Mouse (Mus musculus) olfactory bulb, adult 2 months (tissue): ENCODE measurements around the gene Snx5. TPM values are rescaled to one million over a fixed set of nuclear protein-coding genes. Genes with fewer than 3 reads are reported as not detected.

Experiments used
- H3K27ac ChIP-seq: fragments of 200-500 bp; 2 replicates; pipeline ENCODE4 v1.5.1; 2012; ENCODE audit warnings: low read depth, low read length; ENCODE audit not compliant: insufficient read depth
- H3K4me1 ChIP-seq: fragments of 200-500 bp; 2 replicates; pipeline ENCODE4 v1.6.1; 2012; ENCODE audit warnings: low read length; ENCODE audit not compliant: control insufficient read depth, insufficient read depth
- H3K4me3 ChIP-seq: fragments of 200-500 bp; 2 replicates; pipeline ENCODE4 v1.5.1; 2012; ENCODE audit warnings: mild to moderate bottlenecking, low read depth, low read length, moderate library complexity; ENCODE audit not compliant: insufficient read depth
- CTCF ChIP-seq: fragments of 200-500 bp; IDR thresholded peaks from 2 replicates; pipeline ENCODE4 v1.5.1; 2012; ENCODE audit warnings: low read depth, mild to moderate bottlenecking, low read length, moderate library complexity; ENCODE audit not compliant: insufficient read depth
- POLR2A ChIP-seq: fragments of 200-500 bp; IDR thresholded peaks from 2 replicates; pipeline ENCODE4 v1.6.1; 2012; ENCODE audit warnings: mild to moderate bottlenecking, low read depth, low read length, moderate library complexity; ENCODE audit not compliant: insufficient read depth
- WGBS: fragments of 180-500 bp; shearing (Covaris S2); methylation state at CpG from one replicate; pipeline ENCODE4 v1.1.7; 2018; 5-methylcytosine and 5-hydroxymethylcytosine counted together
- polyA plus RNA-seq: library from polyadenylated mRNA; stranded (reverse); fragments of >200 nt; gene quantifications from 2 replicates; pipeline ENCODE4 v1.2.4, GENCODE M21; 2012; ENCODE audit warnings: low replicate concordance; ENCODE audit not compliant: missing spikeins, insufficient read depth, insufficient read length

Snx5 gene
- polyA plus RNA-seq, 1 experiment = not detected

DNA sequence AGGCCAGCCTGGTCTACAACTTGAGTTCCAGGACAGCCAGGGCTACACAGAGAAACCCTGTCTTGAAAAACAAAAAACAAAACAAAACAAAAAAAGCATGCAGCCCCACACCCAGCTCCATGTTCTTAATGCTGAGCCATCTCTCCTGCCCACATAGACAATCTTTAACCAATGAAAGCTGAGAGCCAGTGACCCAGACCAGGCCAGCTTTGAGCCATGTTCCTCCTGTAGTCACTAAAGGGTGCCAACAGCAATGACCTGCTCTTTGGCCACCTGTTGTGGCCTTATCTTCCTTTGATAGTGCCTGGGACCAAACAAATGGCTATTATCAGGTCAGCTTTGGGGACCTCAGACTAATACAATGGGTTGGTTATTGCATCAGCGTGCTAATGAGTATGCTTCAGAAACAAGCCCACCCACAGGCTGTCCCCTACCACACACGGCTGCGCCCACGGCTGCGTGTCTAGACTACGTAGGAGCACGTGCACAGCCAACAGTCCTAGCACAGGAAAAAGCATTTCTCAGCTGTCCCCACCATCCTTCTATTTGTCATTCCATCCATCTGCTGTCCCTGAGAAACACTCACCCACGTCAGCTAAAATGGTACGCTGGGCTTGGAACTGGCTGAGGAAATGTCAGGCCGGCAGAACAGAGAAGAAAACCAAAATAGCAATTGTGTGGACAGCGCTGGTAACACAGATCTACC lies 21.0 kb upstream of the Snx5 start:
- 83% methylated on average over 11 of the region's 11 CpGs for WGBS
- no peaks in the 10 kb centered on the region for H3K4me1 ChIP-seq
- no peak overlapping the region for H3K27ac ChIP-seq
- no peak overlapping the region for H3K4me3 ChIP-seq
- TF ChIP-seq CTCF (no peak), POLR2A (no peak)

DNA sequence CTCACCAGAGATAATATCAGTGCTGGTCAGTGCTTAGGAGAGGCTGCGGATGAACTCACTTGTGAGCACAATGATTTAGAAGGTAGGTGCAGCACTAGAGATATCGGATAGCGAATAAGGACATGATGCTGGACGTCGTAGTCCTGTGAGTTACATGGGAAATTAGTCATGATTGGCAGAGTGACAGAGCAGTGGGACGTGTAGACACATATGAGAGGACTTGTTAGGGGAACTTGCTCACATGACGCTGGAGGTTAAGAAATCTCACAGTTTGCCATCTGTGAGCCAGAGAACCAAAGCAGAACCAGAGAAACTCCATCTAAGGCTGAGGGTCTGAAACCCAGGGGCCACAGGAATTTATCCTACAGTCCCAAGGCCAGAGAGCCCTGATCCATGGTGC lies 19.6 kb upstream of the Snx5 start:
- TF ChIP-seq CTCF = no peak
- no peak for TF ChIP-seq POLR2A
- no peak overlapping the region for H3K27ac ChIP-seq
- H3K4me3 ChIP-seq = no peak overlapping the region
- 92% methylated on average over 7 of the region's 7 CpGs for WGBS
- H3K4me1 ChIP-seq = no peaks in the 10 kb centered on the region

GRCm38 (mm10) chr2:144281417-144281816 lies 10.7 kb upstream of the Snx5 start:
- H3K27ac ChIP-seq = no peak overlapping the region
- no peak overlapping the region for H3K4me3 ChIP-seq
- no peak for TF ChIP-seq POLR2A
- TF ChIP-seq CTCF = no peak
- no peaks in the 10 kb centered on the region for H3K4me1 ChIP-seq
- 86% methylated on average over 3 of the region's 3 CpGs for WGBS

- H3K4me1 ChIP-seq = no peaks in the 10 kb centered on the region
- no peak overlapping the region for H3K4me3 ChIP-seq
- TF ChIP-seq POLR2A (no peak), CTCF (no peak)
- WGBS = 76% methylated on average over 3 of the region's 3 CpGs
- no peak overlapping the region for H3K27ac ChIP-seq
Observed at GRCm38 (mm10) chr2:144280568-144280967, 9.9 kb upstream of the Snx5 start.

GRCm38 (mm10) chr2:144279742-144280141 lies 9.0 kb upstream of the Snx5 start:
- TF ChIP-seq CTCF (no peak), POLR2A (no peak)
- no peaks in the 10 kb centered on the region for H3K4me1 ChIP-seq
- H3K27ac ChIP-seq = no peak overlapping the region
- WGBS = 74% methylated on average over 5 of the region's 5 CpGs
- no peak overlapping the region for H3K4me3 ChIP-seq

GRCm38 (mm10) chr2:144276885-144277284 lies 6.2 kb upstream of the Snx5 start:
- TF ChIP-seq POLR2A = no peak
- no peak for TF ChIP-seq CTCF
- no peak overlapping the region for H3K4me3 ChIP-seq
- H3K4me1 ChIP-seq = no peaks in the 10 kb centered on the region
- WGBS = 99% methylated on average over 3 of the region's 3 CpGs
- H3K27ac ChIP-seq = no peak overlapping the region

GRCm38 (mm10) chr2:144274741-144275140 lies 4.0 kb upstream of the Snx5 start:
- no peak overlapping the region for H3K4me3 ChIP-seq
- TF ChIP-seq CTCF (no peak), POLR2A (no peak)
- 0 out of 2 replicates have a peak, but pooled peaks cover 3% of the 10 kb centered on the region for H3K4me1 ChIP-seq
- H3K27ac ChIP-seq = no peak overlapping the region
- WGBS = 65% methylated on average over 8 of the region's 8 CpGs

- 92% methylated on average over 12 of the region's 12 CpGs for WGBS
- Histone ChIP-seq H3K4me3 (no peak overlapping the region), H3K27ac (no peak overlapping the region), H3K4me1 (peaks cover 5% of the 10 kb centered on the region; the same call in 1 of the 2 replicates)
- TF ChIP-seq CTCF (no peak), POLR2A (no peak)
Observed at GRCm38 (mm10) chr2:144272088-144272487, 1.4 kb upstream of the Snx5 start.

GRCm38 (mm10) chr2:144269679-144270475 lies 829 bp downstream of the Snx5 start:
- H3K27ac ChIP-seq = peak overlapping the region; percentile 79
- TF ChIP-seq POLR2A (no peak), CTCF (no peak)
- WGBS = under 1% methylated on average over 33 of the region's 33 CpGs
- H3K4me3 ChIP-seq = peak overlapping the region; percentile 95
- H3K4me1 ChIP-seq = peaks cover 6% of the 10 kb centered on the region; the same call in 1 of the 2 replicates
